Mouse (Mus musculus): ENCODE measurements around the gene Mpo.
A peak's percentile ranks its signal among the peaks of the same experiment; 100 is the strongest.

DNA sequence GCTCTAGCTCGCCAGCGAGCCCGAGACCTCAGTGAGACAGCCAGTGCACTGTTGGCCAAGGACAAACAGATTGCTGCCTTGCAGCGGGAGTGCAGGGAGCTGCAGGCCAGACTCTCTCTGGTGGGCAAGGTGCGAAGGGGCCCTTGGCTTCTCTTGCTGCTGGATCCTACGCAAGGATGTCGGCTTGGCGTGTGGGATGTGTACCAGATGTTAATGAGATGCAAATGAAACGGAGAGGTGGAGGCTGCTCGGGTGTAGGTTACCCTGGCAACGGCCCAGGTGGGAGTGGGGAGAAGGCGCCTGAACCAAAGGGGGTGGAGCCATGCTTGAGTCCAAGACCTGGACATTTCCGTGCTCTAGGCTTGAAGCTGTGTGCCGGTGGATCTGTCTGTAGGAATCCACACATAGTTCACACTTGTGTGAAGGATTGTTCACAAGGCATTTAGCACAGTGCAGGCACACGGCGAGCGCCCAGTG, 29.8 kb upstream of the Mpo start:
- 0 out of 2 replicates have a peak, but pooled peaks have one; percentile 7 for TF ChIP-seq CTCF (IDR thresholded peaks at IDR 0.05)
- no peak for TF ChIP-seq EP300 (IDR thresholded peaks at IDR 0.05)
